Comparison of ENCODE assay signal across 19 mouse cellular contexts in the genomic region with DNA sequence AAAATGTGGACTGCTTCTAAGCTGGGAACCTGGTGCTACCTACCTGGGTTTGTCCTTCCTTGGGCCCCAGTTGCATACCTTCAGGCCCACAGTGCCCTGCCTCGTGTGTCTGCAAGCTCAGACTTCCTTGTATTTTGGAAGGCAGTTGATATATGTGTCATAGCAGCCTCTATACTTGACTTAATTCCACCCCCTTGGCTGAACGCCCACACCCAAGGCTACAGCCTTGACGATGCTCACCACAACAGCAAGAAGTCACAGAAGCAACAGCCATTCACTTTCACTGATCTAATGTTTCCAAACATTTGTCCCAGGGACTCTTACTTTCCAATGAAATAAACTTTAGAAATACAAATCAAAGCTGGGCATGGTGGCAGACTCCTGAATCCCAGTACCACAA.
DNase-seq lines count a peak whose midpoint lies in the region; ATAC-seq lines count a peak whose summit lies in the region.
"Had no signal": no experiment of that assay in that cellular context is flagged by ENCODE, and none has a peak within 500 bp of the region (broad histone marks: within the 10 kb centered on the region; RNA-seq: fewer than 3 reads in every experiment).

No protein-coding gene starts in this region.

- no peak for ATAC-seq in forebrain, embryonic 16.5 days
- ATAC-seq in forebrain, embryonic 11.5 days (replicated peaks; ENCODE audit: low FRiP score): no peak
- no peak for ATAC-seq in hindbrain, embryonic 13.5 days (ENCODE audit: low FRiP score)
- ATAC-seq: intestine, embryonic 16.5 days had no signal

- no peaks in the 10 kb centered on the region for H3K9me3 ChIP-seq in forebrain, embryonic 16.5 days (ENCODE audit: control insufficient read depth, low read length)
- no peaks in the 10 kb centered on the region for H3K9me3 ChIP-seq in forebrain, embryonic 11.5 days (ENCODE audit: control insufficient read depth, low read length)
- H3K9me3 ChIP-seq in hindbrain, embryonic 13.5 days: peaks cover 2% of the 10 kb centered on the region; the same call in 1 of the 2 replicates
- H3K9me3 ChIP-seq: embryonic facial prominence, embryonic 10.5 days; hindbrain, embryonic 15.5 days; limb, embryonic 10.5 days; neural tube, embryonic 12.5 days had no signal

- H3K27ac ChIP-seq in forebrain, embryonic 16.5 days (ENCODE audit: low read length): peak overlapping the region; percentile 15; the same call in 1 of the 2 replicates
- H3K27ac ChIP-seq in forebrain, embryonic 11.5 days (ENCODE audit: low read depth, low read length): no peak overlapping the region
- no peak overlapping the region for H3K27ac ChIP-seq in hindbrain, embryonic 13.5 days
- H3K27ac ChIP-seq: embryonic facial prominence, embryonic 10.5 days; kidney, postnatal 0 days; left cerebral cortex, adult 2 months; limb, embryonic 10.5 days; neural tube, embryonic 12.5 days had no signal

- peaks cover 9% of the 10 kb centered on the region for H3K4me1 ChIP-seq in forebrain, embryonic 16.5 days (replicated peaks; ENCODE audit: control insufficient read depth, insufficient read depth, low read length)
- no peaks in the 10 kb centered on the region for H3K4me1 ChIP-seq in forebrain, embryonic 11.5 days (replicated peaks; ENCODE audit: control insufficient read depth, insufficient read depth, low read length)
- peaks cover 10% of the 10 kb centered on the region; the same call in 1 of the 2 replicates for H3K4me1 ChIP-seq in hindbrain, embryonic 13.5 days (replicated peaks)
- H3K4me1 ChIP-seq: embryonic facial prominence, embryonic 10.5 days; limb, embryonic 10.5 days had no signal

- no peak for DNase-seq in forebrain, embryonic 11.5 days (ENCODE audit: low spot score)
- peak; percentile 77 for DNase-seq in ovary, adult 18-20 months (ENCODE audit: low spot score)
- no peak for DNase-seq in ovary, postnatal 10 days (ENCODE audit: low spot score)
- peak; percentile 93 for DNase-seq in adrenal gland, adult 2 months
- no peak for DNase-seq in heart, adult 11 months
- DNase-seq: gastrocnemius, postnatal 14 days; heart, postnatal 10 days; thymus, postnatal 36 days had no signal

- 54% methylated on average over 3 of the region's 3 CpGs for WGBS in forebrain, embryonic 16.5 days
- 93% methylated on average over 3 of the region's 3 CpGs for WGBS in forebrain, embryonic 11.5 days
- WGBS in hindbrain, embryonic 13.5 days: 73% methylated on average over 3 of the region's 3 CpGs

- no peaks in the 10 kb centered on the region for H3K27me3 ChIP-seq in forebrain, embryonic 16.5 days (replicated peaks; ENCODE audit: control insufficient read depth, insufficient read depth, low read length)
- H3K27me3 ChIP-seq in forebrain, embryonic 11.5 days (ENCODE audit: control insufficient read depth, insufficient read depth, low read length): no peaks in the 10 kb centered on the region
- H3K27me3 ChIP-seq in hindbrain, embryonic 13.5 days: no peaks in the 10 kb centered on the region
- H3K27me3 ChIP-seq: hindbrain, embryonic 15.5 days; neural tube, embryonic 12.5 days had no signal

- H3K4me2 ChIP-seq in forebrain, embryonic 16.5 days (ENCODE audit: low read length): no peak overlapping the region
- no peak overlapping the region for H3K4me2 ChIP-seq in forebrain, embryonic 11.5 days (ENCODE audit: low read depth, low read length, severe bottlenecking)
- H3K4me2 ChIP-seq in hindbrain, embryonic 13.5 days: no peak overlapping the region
- H3K4me2 ChIP-seq: hindbrain, embryonic 15.5 days; liver, embryonic 11.5 days; neural tube, embryonic 12.5 days had no signal

- no peak overlapping the region for H3K4me3 ChIP-seq in forebrain, embryonic 16.5 days (replicated peaks; ENCODE audit: low read length)
- H3K4me3 ChIP-seq in forebrain, embryonic 11.5 days (ENCODE audit: low read depth, low read length): no peak overlapping the region
- H3K4me3 ChIP-seq in hindbrain, embryonic 13.5 days: no peak overlapping the region
- H3K4me3 ChIP-seq: embryonic facial prominence, embryonic 10.5 days; hindbrain, embryonic 15.5 days; layer of hippocampus, adult 2 months; left cerebral cortex, adult 2 months; limb, embryonic 10.5 days; neural tube, embryonic 12.5 days had no signal

- no peaks in the 10 kb centered on the region for H3K36me3 ChIP-seq in forebrain, embryonic 16.5 days (ENCODE audit: control insufficient read depth, insufficient read depth)
- no peaks in the 10 kb centered on the region for H3K36me3 ChIP-seq in forebrain, embryonic 11.5 days (ENCODE audit: control insufficient read depth, insufficient read depth, low read length)
- no peaks in the 10 kb centered on the region for H3K36me3 ChIP-seq in hindbrain, embryonic 13.5 days
- H3K36me3 ChIP-seq: embryonic facial prominence, embryonic 10.5 days; hindbrain, embryonic 15.5 days; limb, embryonic 10.5 days; neural tube, embryonic 12.5 days had no signal

- H3K9ac ChIP-seq in forebrain, embryonic 16.5 days (replicated peaks; ENCODE audit: low read depth, low read length): no peak overlapping the region
- H3K9ac ChIP-seq in forebrain, embryonic 11.5 days (ENCODE audit: low read length): no peak overlapping the region
- H3K9ac ChIP-seq in hindbrain, embryonic 13.5 days: no peak overlapping the region
- H3K9ac ChIP-seq: hindbrain, embryonic 15.5 days; neural tube, embryonic 12.5 days had no signal

Comparison
In these comparisons a context has a peak if more than half of its experiments do, and no peak if none do; other contexts are left out.
1. DNase-seq: peak in ovary, adult 18-20 months (single experiment) and adrenal gland, adult 2 months (single experiment); none in forebrain, embryonic 11.5 days (single experiment), ovary, postnatal 10 days (single experiment) and heart, adult 11 months (single experiment).